Mouse (Mus musculus): ENCODE data around the gene Chchd1. TPM values are rescaled to one million over a fixed set of nuclear protein-coding genes. Genes with fewer than 3 reads are reported as not detected.
"Not testable (repeated sequence)": the region's sequence is repeated elsewhere in the genome, so short reads cannot be mapped to it uniquely, and the experiment has no call there.

The Chchd1 gene
- polyA plus RNA-seq, 1 experiment from 2014 or later = 209 TPM

GRCm38 (mm10) chr14:20693589-20694101 is 9.2 kb upstream of the Chchd1 start:
- H3K4me3 ChIP-seq (replicated peaks) = no peak overlapping the region
- no peak overlapping the region for H3K27ac ChIP-seq
- no peaks in the 10 kb centered on the region for H3K27me3 ChIP-seq
- H3K4me2 ChIP-seq (replicated peaks) = no peak overlapping the region
- WGBS = 91% methylated on average over 10 of the region's 10 CpGs
- no peaks in the 10 kb centered on the region for H3K9me3 ChIP-seq
- H3K36me3 ChIP-seq = peaks cover 64% of the 10 kb centered on the region
- no peak overlapping the region for H3K9ac ChIP-seq (replicated peaks)
- H3K4me1 ChIP-seq (replicated peaks) = peaks cover 38% of the 10 kb centered on the region
- no peak for ATAC-seq

GRCm38 (mm10) chr14:20694185-20694883 is 8.5 kb upstream of the Chchd1 start:
- WGBS = 45% methylated on average over 13 of the region's 13 CpGs
- Histone ChIP-seq H3K9me3 (no peaks in the 10 kb centered on the region), H3K27ac (peak overlapping the region; percentile 98), H3K4me2 (replicated peaks) (peak overlapping the region; percentile 88), H3K36me3 (peaks cover 59% of the 10 kb centered on the region), H3K4me1 (replicated peaks) (peaks cover 45% of the 10 kb centered on the region), H3K27me3 (no peaks in the 10 kb centered on the region), H3K9ac (replicated peaks) (peak overlapping the region; percentile 89), H3K4me3 (replicated peaks) (peak overlapping the region; percentile 83)
- peak; percentile 26 for ATAC-seq

- peak; percentile 95 for ATAC-seq
- peaks cover 51% of the 10 kb centered on the region for H3K36me3 ChIP-seq
- H3K27me3 ChIP-seq = no peaks in the 10 kb centered on the region
- peak within 1 kb of the TSS; percentile 98 for H3K27ac ChIP-seq
- no peaks in the 10 kb centered on the region for H3K9me3 ChIP-seq
- H3K9ac ChIP-seq (replicated peaks) = peak within 1 kb of the TSS; percentile 89
- WGBS = under 1% methylated on average over 106 of the region's 111 CpGs
- H3K4me1 ChIP-seq (replicated peaks) = peaks cover 52% of the 10 kb centered on the region
- peak within 1 kb of the TSS; percentile 83 for H3K4me3 ChIP-seq (replicated peaks)
- H3K4me2 ChIP-seq (replicated peaks) = peak within 1 kb of the TSS; percentile 88
Observed at GRCm38 (mm10) chr14:20694884-20695760, 7.7 kb upstream of the Chchd1 start, which contains the start of gene Fut11. Gene Fut11, plus strand, starts transcription at chr14:20694968.

GRCm38 (mm10) chr14:20695761-20696520 is 6.9 kb upstream of the Chchd1 start:
- ATAC-seq = no peak
- Histone ChIP-seq H3K27ac (peak overlapping the region; percentile 98), H3K9me3 (no peaks in the 10 kb centered on the region), H3K36me3 (peaks cover 45% of the 10 kb centered on the region), H3K9ac (replicated peaks) (peak overlapping the region; percentile 89), H3K4me2 (replicated peaks) (peak overlapping the region; percentile 88), H3K4me1 (replicated peaks) (peaks cover 60% of the 10 kb centered on the region), H3K27me3 (no peaks in the 10 kb centered on the region), H3K4me3 (replicated peaks) (peak overlapping the region; percentile 83)
- WGBS = 13% methylated on average over 25 of the region's 27 CpGs

- H3K4me2 ChIP-seq (replicated peaks) = peak overlapping the region; percentile 88
- H3K4me3 ChIP-seq (replicated peaks) = peak overlapping the region; percentile 83
- no peaks in the 10 kb centered on the region for H3K9me3 ChIP-seq
- peak overlapping the region; percentile 89 for H3K9ac ChIP-seq (replicated peaks)
- no peaks in the 10 kb centered on the region for H3K27me3 ChIP-seq
- no peak for ATAC-seq
- no peak overlapping the region for H3K27ac ChIP-seq
- H3K36me3 ChIP-seq = peaks cover 34% of the 10 kb centered on the region
- 15% methylated on average over 1 of the region's 1 CpGs for WGBS
- H3K4me1 ChIP-seq (replicated peaks) = peaks cover 70% of the 10 kb centered on the region
Observed at GRCm38 (mm10) chr14:20696986-20697385, 5.8 kb upstream of the Chchd1 start.

- H3K27me3 ChIP-seq = no peaks in the 10 kb centered on the region
- peak overlapping the region; percentile 89 for H3K9ac ChIP-seq (replicated peaks)
- peak overlapping the region; percentile 88 for H3K4me2 ChIP-seq (replicated peaks)
- no peaks in the 10 kb centered on the region for H3K9me3 ChIP-seq
- no peak overlapping the region; the same call in 1 of the 2 replicates for H3K4me3 ChIP-seq (replicated peaks)
- H3K27ac ChIP-seq = no peak overlapping the region
- H3K36me3 ChIP-seq = peaks cover 19% of the 10 kb centered on the region
- ATAC-seq = no peak
- peaks cover 76% of the 10 kb centered on the region for H3K4me1 ChIP-seq (replicated peaks)
- WGBS = 94% methylated on average over 2 of the region's 2 CpGs
Observed at GRCm38 (mm10) chr14:20698515-20698914, 4.3 kb upstream of the Chchd1 start.

- Histone ChIP-seq H3K4me1 (replicated peaks) (peaks cover 73% of the 10 kb centered on the region), H3K4me2 (replicated peaks) (no peak overlapping the region), H3K27me3 (no peaks in the 10 kb centered on the region), H3K36me3 (peaks cover 20% of the 10 kb centered on the region), H3K9ac (replicated peaks) (no peak overlapping the region), H3K27ac (no peak overlapping the region), H3K9me3 (no peaks in the 10 kb centered on the region), H3K4me3 (replicated peaks) (no peak overlapping the region)
- 82% methylated on average over 3 of the region's 3 CpGs for WGBS
- no peak for ATAC-seq
Observed at GRCm38 (mm10) chr14:20700362-20700761, 2.4 kb upstream of the Chchd1 start.

- H3K9ac ChIP-seq (replicated peaks) = peak overlapping the region; percentile 85; the same call in 1 of the 2 replicates
Observed at GRCm38 (mm10) chr14:20701554-20701953, 1.3 kb upstream of the Chchd1 start.

GRCm38 (mm10) chr14:20702096-20702740 is 588 bp upstream of the Chchd1 start:
- ATAC-seq = peak; percentile 32
- Histone ChIP-seq H3K36me3 (peaks cover 21% of the 10 kb centered on the region), H3K4me3 (replicated peaks) (peak overlapping the region; percentile 67), H3K9me3 (no peaks in the 10 kb centered on the region), H3K27ac (peak overlapping the region; percentile 91), H3K4me2 (replicated peaks) (peak overlapping the region; percentile 57), H3K4me1 (replicated peaks) (peaks cover 62% of the 10 kb centered on the region), H3K9ac (replicated peaks) (peak overlapping the region; percentile 85), H3K27me3 (no peaks in the 10 kb centered on the region)
- 14% methylated on average over 15 of the region's 15 CpGs for WGBS

More at GRCm38 (mm10) chr14:20701554-20701953, 1.3 kb upstream of the Chchd1 start:
- no peak overlapping the region for H3K27ac ChIP-seq
- no peaks in the 10 kb centered on the region for H3K9me3 ChIP-seq
- no peak for ATAC-seq
- peak overlapping the region; percentile 57 for H3K4me2 ChIP-seq (replicated peaks)
- H3K4me3 ChIP-seq (replicated peaks) = peak overlapping the region; percentile 67
- peaks cover 21% of the 10 kb centered on the region for H3K36me3 ChIP-seq
- WGBS = 85% methylated on average over 8 of the region's 8 CpGs
- H3K27me3 ChIP-seq = no peaks in the 10 kb centered on the region
- H3K4me1 ChIP-seq (replicated peaks) = peaks cover 65% of the 10 kb centered on the region

- ATAC-seq, H3K27me3 ChIP-seq, H3K9me3 ChIP-seq: not testable (repeated sequence)
- Histone ChIP-seq H3K36me3 (peaks cover 15% of the 10 kb centered on the region), H3K9ac (replicated peaks) (peak overlapping the region; percentile 85), H3K4me3 (replicated peaks) (peak overlapping the region; percentile 67), H3K4me2 (replicated peaks) (peak overlapping the region; percentile 57), H3K4me1 (replicated peaks) (peaks cover 53% of the 10 kb centered on the region), H3K27ac (peak overlapping the region; percentile 91)
- WGBS = 11% methylated on average over 8 of the region's 8 CpGs
Observed at GRCm38 (mm10) chr14:20703461-20703860, 655 bp downstream of the Chchd1 start.

Measured in midbrain, embryonic 13.5 days (tissue).